Comparison of ENCODE assay signal across 26 mouse cellular contexts in the genomic region with DNA sequence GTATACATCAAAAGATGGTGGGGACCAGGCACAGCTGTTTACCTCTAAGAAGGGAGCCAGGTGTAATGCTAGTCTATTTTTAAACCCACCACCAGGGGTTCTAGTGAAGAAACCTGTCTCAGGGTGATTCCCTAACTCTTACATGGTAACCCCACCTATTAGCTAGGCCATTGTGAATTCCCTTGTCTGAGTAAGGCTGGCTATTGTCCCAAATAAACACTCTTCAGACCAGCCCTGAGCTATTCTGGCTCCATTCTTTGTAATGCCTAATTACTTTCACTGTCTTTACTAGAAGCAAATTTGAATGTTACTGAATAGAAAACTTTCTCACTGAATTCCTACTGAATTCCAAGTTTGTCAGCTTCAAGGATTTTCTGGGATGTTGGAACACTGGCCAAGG.
A peak's percentile ranks its signal among the peaks of the same experiment; 100 is the strongest.
DNase-seq lines count a peak whose midpoint lies in the region; TF ChIP-seq lines count a peak whose summit lies in the region.
"Had no signal": no experiment of that assay in that cellular context is flagged by ENCODE, and none has a peak within 500 bp of the region (broad histone marks: within the 10 kb centered on the region; RNA-seq: fewer than 3 reads in every experiment).

No protein-coding gene starts in this region.

- peak; percentile 14; the same call in 1 of the 2 replicates for TF ChIP-seq CTCF in E14TG2a.4 (conservative IDR thresholded peaks at IDR 0.05; ENCODE audit: low read length)

- H3K4me3 ChIP-seq in E14TG2a.4 (replicated peaks; ENCODE audit: low read length) (no peak overlapping the region), ES-E14 (ENCODE audit: insufficient read depth in 1 of 2, low read depth in 1 of 2, low read length in 2 of 2, poor library complexity in 1 of 2, severe bottlenecking in 1 of 2) (no peak overlapping the region)
- H3K4me3 ChIP-seq: forebrain, embryonic 10.5 days; forebrain, embryonic 13.5 days; heart, embryonic 12.5 days; heart, embryonic 15.5 days; hindbrain, embryonic 10.5 days; hindbrain, embryonic 13.5 days; intestine, embryonic 15.5 days had no signal

- H3K27ac ChIP-seq in ES-E14 (ENCODE audit: insufficient read depth, low read depth, low read length, poor library complexity, severe bottlenecking), result no peak overlapping the region
- H3K27ac ChIP-seq: forebrain, embryonic 10.5 days; forebrain, embryonic 13.5 days; heart, embryonic 15.5 days; hindbrain, embryonic 10.5 days; hindbrain, embryonic 13.5 days; intestine, embryonic 15.5 days had no signal

- H3K36me3 ChIP-seq in E14TG2a.4 (ENCODE audit: insufficient read depth, low read length) (no peaks in the 10 kb centered on the region), ES-E14 (ENCODE audit: control insufficient read depth, insufficient read depth, low read length, poor library complexity, severe bottlenecking) (no peaks in the 10 kb centered on the region)
- H3K36me3 ChIP-seq: forebrain, embryonic 10.5 days; G1E; heart, embryonic 12.5 days; heart, embryonic 15.5 days; hindbrain, embryonic 10.5 days; hindbrain, embryonic 13.5 days; intestine, embryonic 15.5 days had no signal

- no peaks in the 10 kb centered on the region for H3K27me3 ChIP-seq in E14TG2a.4 (ENCODE audit: insufficient read depth, low read length)
- H3K27me3 ChIP-seq: CH12.LX; forebrain, embryonic 13.5 days; heart, embryonic 12.5 days; heart, embryonic 15.5 days; hindbrain, embryonic 13.5 days; intestine, embryonic 15.5 days had no signal

- in situ Hi-C loops in ES-E14 (cut with MboI; ENCODE audit: low sequenced_read_pairs in 2 of 2, unreplicated experiment in 2 of 2), result no loop called here

- H3K9me3 ChIP-seq in E14TG2a.4 (ENCODE audit: low read length), result no peaks in the 10 kb centered on the region
- no peaks in the 10 kb centered on the region for H3K9me3 ChIP-seq in ES-E14 (ENCODE audit: control insufficient read depth, insufficient read depth, low read depth, low read length)
- H3K9me3 ChIP-seq: forebrain, embryonic 10.5 days; forebrain, embryonic 13.5 days; G1E; heart, embryonic 12.5 days; heart, embryonic 15.5 days; hindbrain, embryonic 10.5 days; hindbrain, embryonic 13.5 days; intestine, embryonic 15.5 days had no signal

- DNase-seq in ES-E14 (ENCODE audit: low read depth, low spot score) (peak; percentile 46), WW6 (ENCODE audit: low read depth, low spot score) (peak; percentile 43)
- no peak for DNase-seq in lung, postnatal 4 days
- no peak for DNase-seq in thymus, postnatal 0 days (ENCODE audit: low spot score)
- DNase-seq in layer of hippocampus, adult 11-12 months (ENCODE audit: low spot score), result no peak
- DNase-seq: adrenal gland, adult 2 months; adrenal gland, postnatal 14 days; B cell, adult 2 months; cerebellum, adult 18-20 months; cerebellum, adult 9-10 months; cerebellum, postnatal 14 days; gastrocnemius, postnatal 25 days; heart, adult 18-20 months; heart, postnatal 10 days; heart, postnatal 36 days; kidney, adult 11 months had no signal

- peaks cover 13% of the 10 kb centered on the region for H3K4me1 ChIP-seq in E14TG2a.4 (replicated peaks; ENCODE audit: low read depth, low read length)
- peaks cover 2 to 3% of the 10 kb centered on the region in 2 experiments; a peak in 2 of 4 replicates for H3K4me1 ChIP-seq in ES-E14 (ENCODE audit: control insufficient read depth in 2 of 2, insufficient read depth in 2 of 2, low read length in 2 of 2, poor library complexity in 1 of 2)
- H3K4me1 ChIP-seq: forebrain, embryonic 10.5 days; forebrain, embryonic 13.5 days; heart, embryonic 12.5 days; heart, embryonic 15.5 days; hindbrain, embryonic 10.5 days; hindbrain, embryonic 13.5 days; intestine, embryonic 15.5 days had no signal

- no peak overlapping the region for H3K9ac ChIP-seq in ES-E14 (ENCODE audit: insufficient read depth, low read depth, low read length, poor library complexity, severe bottlenecking)
- H3K9ac ChIP-seq: forebrain, embryonic 13.5 days; heart, embryonic 12.5 days; heart, embryonic 15.5 days; hindbrain, embryonic 13.5 days; intestine, embryonic 15.5 days had no signal

TF ChIP-seq in ES-E14, 5 proteins besides CTCF, POLR2A, EP300 and RAD21:
- TF ChIP-seq ZNF384 (IDR thresholded peaks at IDR 0.05; ENCODE audit: low read depth, low read length) (no peak), HCFC1 (IDR thresholded peaks at IDR 0.05; ENCODE audit: borderline replicate concordance, insufficient read depth, low read length) (no peak), MAFK (IDR thresholded peaks at IDR 0.05; ENCODE audit: insufficient read depth, low read depth, low read length) (no peak), ZC3H11A (IDR thresholded peaks at IDR 0.05; ENCODE audit: borderline replicate concordance, low read depth, low read length) (no peak)

Comparison
In these comparisons a context has a peak if more than half of its experiments do, and no peak if none do; other contexts are left out.
1. DNase-seq: peak in ES-E14 (single experiment) and WW6 (single experiment); none in lung, postnatal 4 days (0 of 2), thymus, postnatal 0 days (single experiment) and layer of hippocampus, adult 11-12 months (single experiment).